Mouse (Mus musculus) intestine, postnatal 0 days (tissue): ENCODE data around the gene Wnt7b. TPM values are rescaled to one million over a fixed set of nuclear protein-coding genes. Genes with fewer than 3 reads are reported as not detected.

Experiments
- ATAC-seq: fragments of 200-750 bp; cut with Nextera tagmentation; 2 replicates; pipeline ENCODE4 v1.8.0; 2017; ENCODE audit warnings: mild to moderate bottlenecking, moderate TSS enrichment, moderate library complexity
- H3K27ac ChIP-seq: fragments of 300-500 bp; sonication (generic); 2 replicates; pipeline ENCODE4 v1.5.1; 2014; ENCODE audit warnings: mild to moderate bottlenecking, low read depth, low read length, moderate library complexity
- H3K27me3 ChIP-seq: fragments of 300-500 bp; sonication (generic); replicated peaks from 2 replicates; pipeline ENCODE4 v1.6.1; 2014; ENCODE audit warnings: low read length, mixed read lengths; ENCODE audit not compliant: control insufficient read depth, insufficient read depth
- H3K36me3 ChIP-seq: fragments of 300-500 bp; sonication (generic); 2 replicates; pipeline ENCODE4 v1.6.1; 2014; ENCODE audit warnings: mild to moderate bottlenecking, moderate library complexity; ENCODE audit not compliant: control insufficient read depth, insufficient read depth
- H3K4me1 ChIP-seq: fragments of 300-500 bp; sonication (generic); replicated peaks from 2 replicates; pipeline ENCODE4 v1.6.1; 2014; ENCODE audit warnings: antibody characterized with exemption, low read length, mixed read lengths; ENCODE audit not compliant: control insufficient read depth, insufficient read depth
- H3K4me2 ChIP-seq: fragments of 300-500 bp; sonication (generic); replicated peaks from 2 replicates; pipeline ENCODE4 v1.6.1; 2014; ENCODE audit warnings: low read depth, mild to moderate bottlenecking, moderate library complexity
- H3K4me3 ChIP-seq: fragments of 300-500 bp; sonication (generic); 2 replicates; pipeline ENCODE4 v1.5.1; 2014; ENCODE audit warnings: low read depth, low read length
- H3K9ac ChIP-seq: fragments of 300-500 bp; sonication (generic); 2 replicates; pipeline ENCODE4 v1.6.1; 2014; ENCODE audit warnings: mild to moderate bottlenecking, low read depth, low read length
- H3K9me3 ChIP-seq: fragments of 300-500 bp; sonication (generic); 2 replicates; pipeline ENCODE4 v1.6.1; 2016; ENCODE audit warnings: mixed run types; ENCODE audit not compliant: control insufficient read depth
- CTCF ChIP-seq: sonication (generic); IDR thresholded peaks from 2 replicates; pipeline ENCODE4 v1.5.1; 2016; ENCODE audit warnings: low read depth, mild to moderate bottlenecking, control low read depth, antibody characterized with exemption, moderate library complexity
- WGBS: fragments of 180-500 bp; shearing (Covaris S2); extraction: QIAGEN DNeasy Blood & Tissue Kit; methylation state at CpG from one replicate; pipeline ENCODE4 v1.1.7; 2014; 5-methylcytosine and 5-hydroxymethylcytosine counted together
- polyA plus RNA-seq: library from polyadenylated mRNA; unstranded; fragments of >200 nt; fragmentation: Nextera tagmentation; extraction: Ambion mirVana; gene quantifications from 2 replicates; pipeline ENCODE4 v1.2.1, GENCODE M21; 2015

The Wnt7b gene
- polyA plus RNA-seq, 1 experiment from 2014 or later = 0.14 TPM

GRCm38 (mm10) chr15:85615075-85615474 lies 32.8 kb upstream of the Wnt7b start:
- no peaks in the 10 kb centered on the region for H3K9me3 ChIP-seq
- H3K27me3 ChIP-seq = peaks cover 3% of the 10 kb centered on the region; the same call in 1 of the 2 replicates
- no peaks in the 10 kb centered on the region for H3K36me3 ChIP-seq
- no peak overlapping the region for H3K4me3 ChIP-seq
- H3K4me2 ChIP-seq = no peak overlapping the region
- no peak for TF ChIP-seq CTCF
- no peak for ATAC-seq
- 53% methylated on average over 22 of the region's 22 CpGs for WGBS
- no peak overlapping the region for H3K27ac ChIP-seq
- H3K4me1 ChIP-seq = no peaks in the 10 kb centered on the region
- no peak overlapping the region for H3K9ac ChIP-seq

GRCm38 (mm10) chr15:85613358-85614266 lies 31.3 kb upstream of the Wnt7b start:
- H3K27me3 ChIP-seq = peaks cover 3% of the 10 kb centered on the region; the same call in 1 of the 2 replicates
- no peak for TF ChIP-seq CTCF
- H3K4me2 ChIP-seq = no peak overlapping the region
- WGBS = 73% methylated on average over 17 of the region's 17 CpGs
- no peak overlapping the region; the same call in 1 of the 2 replicates for H3K27ac ChIP-seq
- no peaks in the 10 kb centered on the region for H3K4me1 ChIP-seq
- no peak overlapping the region for H3K4me3 ChIP-seq
- no peak overlapping the region for H3K9ac ChIP-seq
- ATAC-seq = peak; percentile 56; the same call in 1 of the 2 replicates
- no peaks in the 10 kb centered on the region for H3K36me3 ChIP-seq
- no peaks in the 10 kb centered on the region for H3K9me3 ChIP-seq

GRCm38 (mm10) chr15:85612660-85613357 lies 30.5 kb upstream of the Wnt7b start:
- TF ChIP-seq CTCF = peak; percentile 81
- Histone ChIP-seq H3K4me1 (no peaks in the 10 kb centered on the region), H3K9ac (no peak overlapping the region), H3K4me3 (no peak overlapping the region), H3K27ac (no peak overlapping the region), H3K9me3 (no peaks in the 10 kb centered on the region), H3K36me3 (no peaks in the 10 kb centered on the region), H3K27me3 (0 out of 2 replicates have a peak, but pooled peaks cover 3% of the 10 kb centered on the region), H3K4me2 (no peak overlapping the region)
- ATAC-seq = no peak
- 79% methylated on average over 8 of the region's 8 CpGs for WGBS

- Histone ChIP-seq H3K27ac (peak overlapping the region; percentile 66), H3K9me3 (no peaks in the 10 kb centered on the region), H3K9ac (no peak overlapping the region), H3K27me3 (no peaks in the 10 kb centered on the region), H3K36me3 (no peaks in the 10 kb centered on the region), H3K4me3 (no peak overlapping the region), H3K4me2 (no peak overlapping the region), H3K4me1 (no peaks in the 10 kb centered on the region)
- WGBS = 67% methylated on average over 16 of the region's 16 CpGs
- no peak for TF ChIP-seq CTCF
- ATAC-seq = no peak
Observed at GRCm38 (mm10) chr15:85611701-85612520, 29.6 kb upstream of the Wnt7b start.

- 43% methylated on average over 8 of the region's 8 CpGs for WGBS
- no peak overlapping the region for H3K4me2 ChIP-seq
- ATAC-seq = peak; percentile 63
Observed at GRCm38 (mm10) chr15:85610618-85611218, 28.4 kb upstream of the Wnt7b start.

More at GRCm38 (mm10) chr15:85610618-85611218, 28.4 kb upstream of the Wnt7b start:
- Histone ChIP-seq H3K36me3 (no peaks in the 10 kb centered on the region), H3K27me3 (no peaks in the 10 kb centered on the region), H3K4me3 (no peak overlapping the region), H3K9me3 (no peaks in the 10 kb centered on the region), H3K27ac (peak overlapping the region; percentile 66), H3K9ac (no peak overlapping the region), H3K4me1 (no peaks in the 10 kb centered on the region)
- peak; percentile 98 for TF ChIP-seq CTCF
